Mouse (Mus musculus) bone marrow macrophage, adult 2 months (primary cell): ENCODE measurements around the gene Rpl15.

Experiments
- CTCF ChIP-seq: IDR thresholded peaks from 2 replicates; pipeline ENCODE4 v1.5.1; 2012; ENCODE audit warnings: low read depth, mild to moderate bottlenecking, low read length, moderate library complexity
- POLR2A ChIP-seq: IDR thresholded peaks from 2 replicates; pipeline ENCODE4 v1.6.1; 2012; ENCODE audit warnings: mild to moderate bottlenecking, low read depth, low read length, borderline replicate concordance

- no peak for TF ChIP-seq POLR2A
- TF ChIP-seq CTCF: no peak
These were observed 32.1 kb downstream of the Rpl15 start, which contains the start of gene Nr1d2 for GRCm38 (mm10) chr14:18238750-18239731.
